Comparison of ENCODE assay signal across 10 mouse cellular contexts in the genomic region with DNA sequence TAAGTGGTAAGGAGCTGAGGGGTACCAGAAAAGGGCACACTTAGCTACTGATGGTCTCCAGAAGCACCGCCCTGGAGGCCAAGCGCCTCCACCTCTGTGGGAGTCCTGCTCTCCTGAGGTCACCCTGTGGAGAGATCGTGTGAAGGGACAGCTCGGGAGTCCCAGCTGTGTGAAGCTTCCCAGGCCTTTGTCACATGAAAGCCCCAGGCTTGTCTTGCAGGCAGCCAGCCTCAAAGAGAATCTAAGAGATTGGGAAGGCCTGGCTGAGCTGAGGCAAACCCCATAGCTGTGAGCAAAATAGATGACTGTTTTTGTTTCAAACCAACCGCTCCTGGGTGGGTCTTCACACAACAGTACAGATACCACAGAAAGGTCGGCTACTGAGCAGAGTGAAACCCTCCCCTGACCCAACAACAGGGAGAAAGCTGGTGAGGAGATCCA. TPM values are rescaled to one million over a fixed set of nuclear protein-coding genes. Genes with fewer than 3 reads are reported as not detected.
DNase-seq lines count a peak whose midpoint lies in the region; ATAC-seq and TF ChIP-seq lines count a peak whose summit lies in the region.
"Had no signal": no experiment of that assay in that cellular context is flagged by ENCODE, and none has a peak within 500 bp of the region (broad histone marks: within the 10 kb centered on the region; RNA-seq: fewer than 3 reads in every experiment).

No protein-coding gene starts in this region.

- H3K9me3 ChIP-seq in heart, postnatal 0 days (replicated peaks; ENCODE audit: control insufficient read depth, low read length) = no peaks in the 10 kb centered on the region
- no peaks in the 10 kb centered on the region for H3K9me3 ChIP-seq in hindbrain, embryonic 13.5 days

- no peak overlapping the region; the same call in 1 of the 2 replicates for H3K4me2 ChIP-seq in heart, postnatal 0 days (ENCODE audit: low read depth, low read length)
- H3K4me2 ChIP-seq in hindbrain, embryonic 13.5 days = no peak overlapping the region

- H3K27me3 ChIP-seq in heart, postnatal 0 days (ENCODE audit: control insufficient read depth, insufficient read depth, low read length) = no peaks in the 10 kb centered on the region
- H3K27me3 ChIP-seq in hindbrain, embryonic 13.5 days = no peaks in the 10 kb centered on the region

- no peak for TF ChIP-seq CTCF in heart, postnatal 0 days (IDR thresholded peaks at IDR 0.05; ENCODE audit: low read depth)
- no peak for TF ChIP-seq CTCF in left cerebral cortex, adult 2 months (IDR thresholded peaks at IDR 0.05)

- peak; percentile 54 for DNase-seq in heart, postnatal 0 days (ENCODE audit: low spot score)
- DNase-seq in heart, postnatal 14 days = no peak
- peak; percentile 26 for DNase-seq in thymus, postnatal 25 days
- DNase-seq in thymus, postnatal 36 days = no peak
- DNase-seq in left cerebral cortex, adult 2 months (ENCODE audit: extremely low spot score in 1 of 2, low spot score in 2 of 2) = no peak
- DNase-seq in cerebellum, adult 9-11 months = no peak
- DNase-seq: lung, postnatal 4 days had no signal

- TF ChIP-seq EP300 in heart, postnatal 0 days (IDR thresholded peaks at IDR 0.05; ENCODE audit: low read depth) = no peak

- intact Hi-C loops in heart, postnatal 14 days (cut with DNase I) = no loop called here
- intact Hi-C loops in left cerebral cortex, adult 2 months (cut with DNase I) = no loop called here

- H3K4me3 ChIP-seq in heart, postnatal 0 days (ENCODE audit: low read depth, low read length) = no peak overlapping the region
- H3K4me3 ChIP-seq in hindbrain, embryonic 13.5 days = no peak overlapping the region
- H3K4me3 ChIP-seq in left cerebral cortex, adult 2 months = no peak overlapping the region
- H3K4me3 ChIP-seq: erythroblast, embryonic 14.5 days had no signal

- H3K4me1 ChIP-seq in heart, postnatal 0 days (ENCODE audit: control insufficient read depth, insufficient read depth) = peaks cover 41% of the 10 kb centered on the region
- peaks cover 50% of the 10 kb centered on the region for H3K4me1 ChIP-seq in hindbrain, embryonic 13.5 days (replicated peaks)

- no peak overlapping the region; the same call in 1 of the 2 replicates for H3K9ac ChIP-seq in heart, postnatal 0 days (replicated peaks; ENCODE audit: low read depth, low read length)
- no peak overlapping the region for H3K9ac ChIP-seq in hindbrain, embryonic 13.5 days

- no peaks in the 10 kb centered on the region for H3K36me3 ChIP-seq in heart, postnatal 0 days (replicated peaks; ENCODE audit: control insufficient read depth, insufficient read depth, low read length)
- no peaks in the 10 kb centered on the region for H3K36me3 ChIP-seq in hindbrain, embryonic 13.5 days

- 19% methylated on average over 6 of the region's 6 CpGs for WGBS in heart, postnatal 0 days
- WGBS in hindbrain, embryonic 13.5 days = 15% methylated on average over 6 of the region's 6 CpGs

- H3K27ac ChIP-seq in heart, postnatal 0 days (ENCODE audit: low read depth) = peak overlapping the region; percentile 84
- H3K27ac ChIP-seq in hindbrain, embryonic 13.5 days = peak overlapping the region; percentile 46; the same call in 1 of the 2 replicates
- H3K27ac ChIP-seq in left cerebral cortex, adult 2 months = no peak overlapping the region
- H3K27ac ChIP-seq: stomach, postnatal 0 days had no signal

- peak; percentile 81 for ATAC-seq in heart, postnatal 0 days (ENCODE audit: insufficient read depth, low read depth)
- 0 out of 2 replicates have a peak, but pooled peaks have one; percentile 23 for ATAC-seq in hindbrain, embryonic 13.5 days (ENCODE audit: low FRiP score)

RNA-seq across cellular contexts. Expression of a gene that starts 19.5 kb away (rescaled TPM):
- 43.0 and 46.1 TPM in 2 replicates for total RNA-seq in heart, postnatal 0 days (2014; rRNA removed; ENCODE audit: low replicate concordance)
- 16.9 and 19.3 TPM in 2 replicates for polyA plus RNA-seq in heart, postnatal 0 days (2015; fragmentation: Nextera tagmentation; extraction: Ambion mirVana)
- total RNA-seq in heart, postnatal 14 days (2021) = 10 to 100 TPM; 45.9 to 50.9 TPM
- polyA plus RNA-seq in hindbrain, embryonic 13.5 days (2015; fragmentation: Nextera tagmentation; extraction: Ambion mirVana) = 45.5 and 47.7 TPM in 2 replicates
- 10 to 100 TPM; 62.7 to 81.6 TPM for total RNA-seq in left cerebral cortex, adult 2 months (2021)

RNA-seq across cellular contexts. Expression of a gene that starts 55.7 kb away (rescaled TPM):
- total RNA-seq in heart, postnatal 0 days (2014; rRNA removed; ENCODE audit: low replicate concordance) = 131 and 139 TPM in 2 replicates
- polyA plus RNA-seq in heart, postnatal 0 days (2015; fragmentation: Nextera tagmentation; extraction: Ambion mirVana) = 265 TPM in 2 replicates
- total RNA-seq in heart, postnatal 14 days (2021) = 100 to 1,000 TPM; 239 to 245 TPM
- polyA plus RNA-seq in hindbrain, embryonic 13.5 days (2015; fragmentation: Nextera tagmentation; extraction: Ambion mirVana) = 267 and 284 TPM in 2 replicates
- total RNA-seq in left cerebral cortex, adult 2 months (2021) = 100 to 1,000 TPM; 450 to 470 TPM

Comparison
In these comparisons a context has a peak if more than half of its experiments do, and no peak if none do; other contexts are left out.
1. DNase-seq: peak in heart, postnatal 0 days (single experiment) and thymus, postnatal 25 days (single experiment); none in heart, postnatal 14 days (0 of 2), thymus, postnatal 36 days (0 of 2), left cerebral cortex, adult 2 months (0 of 2) and cerebellum, adult 9-11 months (single experiment).